Mouse (Mus musculus): ENCODE data around the gene Tpst1.

DNA sequence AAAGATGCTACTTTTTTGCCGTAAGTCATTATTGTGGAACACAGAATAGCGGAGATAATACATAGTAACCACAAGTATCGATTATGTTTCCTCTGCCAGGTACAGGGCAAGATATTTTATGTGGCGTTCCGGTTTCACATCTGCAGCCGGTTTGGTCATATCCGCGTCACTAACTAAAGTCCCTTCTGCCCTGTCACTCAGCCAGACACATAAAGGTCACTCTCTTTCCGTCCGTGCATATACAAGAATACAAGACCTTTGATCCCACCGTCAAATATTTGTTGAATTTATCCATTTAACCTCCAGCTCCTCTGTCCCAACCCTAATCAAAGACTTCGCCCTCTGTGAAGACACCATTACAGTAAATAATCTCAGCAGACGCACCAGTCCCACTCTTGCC is 63.5 kb downstream of the Tpst1 start:
- TF ChIP-seq CTCF (IDR thresholded peaks at IDR 0.05; ENCODE audit: borderline replicate concordance, insufficient read depth, low read length) (no peak), POLR2A (IDR thresholded peaks at IDR 0.05; ENCODE audit: low read depth, low read length) (no peak)
